Mouse (Mus musculus) CH12F3 (cell line): ENCODE results near the gene Zranb3.

Experiments
- in situ Hi-C: fragments of 300-500 bp; cut with MboI; formaldehyde crosslinking; loops from 2 replicates; pipeline ENCODE4 v1.14.3; 2020; ENCODE audit warnings: low sequenced_read_pairs

Zranb3 gene

DNA sequence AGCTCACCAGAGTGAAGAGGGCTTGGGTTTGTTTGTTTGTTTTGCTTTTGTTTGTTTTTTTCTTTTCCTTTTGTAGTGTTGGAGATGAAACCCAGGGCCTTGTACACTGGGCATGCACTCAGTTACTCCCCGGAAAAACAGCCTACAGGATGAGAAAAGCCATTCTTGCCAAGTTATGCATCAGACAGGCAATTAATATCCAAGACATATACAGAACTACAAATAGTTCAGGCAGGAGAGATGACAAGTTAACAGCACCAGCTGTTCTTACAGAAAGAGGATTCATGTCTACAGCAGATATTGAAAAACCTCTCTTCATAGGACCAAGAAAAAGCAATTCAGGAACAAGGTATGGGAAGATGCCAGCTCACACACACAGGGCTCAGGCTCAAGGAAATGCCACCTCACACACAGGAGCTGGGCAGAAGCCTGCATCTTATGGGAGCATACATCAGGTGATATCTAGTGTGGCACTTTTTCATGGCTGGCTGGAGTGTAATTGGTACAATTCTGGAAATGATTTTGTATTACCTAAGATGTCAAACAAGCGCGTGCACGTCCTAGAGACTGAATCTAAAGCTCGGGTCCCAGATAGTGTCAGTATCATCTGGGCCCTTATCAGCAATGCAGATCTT is 156.1 kb downstream of the Zranb3 start:
- in situ Hi-C loops: no loop called here

DNA sequence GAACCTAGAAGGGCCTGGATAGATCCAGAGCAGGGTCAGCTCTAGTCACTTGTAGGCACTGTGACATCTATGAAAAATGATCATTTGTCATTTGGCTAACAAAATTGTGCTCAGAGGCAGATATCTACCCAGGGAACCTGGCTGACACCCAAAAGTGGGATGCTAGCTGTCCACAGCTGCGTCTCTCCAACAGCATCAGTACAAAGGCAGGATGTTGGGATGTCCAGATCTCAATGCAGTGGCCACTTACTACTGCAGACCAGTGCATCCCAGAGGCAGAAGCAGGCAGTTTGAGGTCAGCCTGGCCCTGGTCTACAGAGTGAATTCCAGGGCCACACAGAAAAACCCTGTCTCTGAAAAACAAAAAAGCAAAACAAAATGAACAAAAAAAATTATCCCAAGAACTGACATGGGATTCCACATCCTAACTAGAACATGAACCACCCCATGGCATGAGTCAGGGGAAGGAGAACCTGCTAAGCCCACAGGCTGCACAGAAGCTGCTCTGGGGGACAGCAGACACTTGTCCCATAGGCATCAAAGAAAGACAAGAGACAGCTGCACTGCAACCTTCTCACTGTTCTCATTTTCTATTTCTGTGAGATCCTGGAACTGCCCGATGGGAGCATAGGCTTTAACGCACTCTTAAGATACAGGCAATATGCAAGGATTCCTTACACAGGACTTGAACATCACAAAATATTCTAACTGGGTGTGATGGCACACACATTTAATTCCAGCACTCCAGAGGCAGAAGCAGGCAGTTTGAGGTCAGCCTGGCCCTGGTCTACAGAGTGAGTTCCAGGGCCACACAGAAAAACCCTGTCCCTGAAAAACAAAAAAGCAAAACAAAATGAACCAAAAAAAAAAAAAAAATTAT is 156.9 kb downstream of the Zranb3 start:
- in situ Hi-C loops: no loop called here

- in situ Hi-C loops: no loop called here
Observed at GRCm38 (mm10) chr1:127943516-127943915, 159.3 kb downstream of the Zranb3 start.

DNA sequence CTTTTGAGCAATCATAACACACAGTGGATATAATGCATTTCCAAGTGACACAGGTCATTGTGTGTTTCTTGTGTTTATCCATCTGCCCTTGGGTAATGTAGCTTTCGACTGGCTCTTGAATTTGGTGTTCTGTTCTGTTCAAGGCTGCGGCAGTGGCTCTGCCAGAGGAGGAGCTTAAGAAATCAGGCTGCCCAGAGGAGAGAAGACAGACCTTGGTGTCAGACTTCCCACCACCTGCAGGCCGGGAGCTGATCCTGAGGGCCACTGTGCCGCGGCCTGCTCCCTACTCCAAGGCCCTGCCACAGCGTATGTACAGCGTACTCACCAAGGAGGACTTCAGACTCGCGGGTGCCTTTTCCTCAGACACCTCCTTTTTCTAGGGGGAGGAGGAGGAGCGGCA is 160.6 kb downstream of the Zranb3 start:
- in situ Hi-C loops: no loop called here

- in situ Hi-C loops: no loop called here
Observed at GRCm38 (mm10) chr1:127937277-127937676, 165.6 kb downstream of the Zranb3 start.

DNA sequence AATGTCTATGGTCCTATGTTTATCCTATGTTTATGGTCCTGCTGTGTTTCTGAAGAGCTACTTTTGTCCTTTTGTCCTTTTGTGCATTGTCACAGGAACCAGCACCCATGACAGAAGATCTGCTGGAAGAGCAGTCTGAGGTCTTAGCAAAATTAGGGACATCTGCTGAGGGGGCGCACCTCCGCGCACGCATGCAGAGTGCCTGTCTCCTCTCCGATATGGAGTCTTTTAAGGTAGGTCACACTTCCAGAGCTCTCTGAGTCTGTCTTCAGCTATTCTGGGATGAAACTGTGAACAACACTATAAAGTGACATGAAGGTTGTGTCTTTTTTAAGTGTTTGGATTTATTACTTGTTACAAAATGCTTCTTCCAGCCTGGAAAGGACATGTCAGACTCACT is 168.5 kb downstream of the Zranb3 start:
- in situ Hi-C loops: no loop called here

DNA sequence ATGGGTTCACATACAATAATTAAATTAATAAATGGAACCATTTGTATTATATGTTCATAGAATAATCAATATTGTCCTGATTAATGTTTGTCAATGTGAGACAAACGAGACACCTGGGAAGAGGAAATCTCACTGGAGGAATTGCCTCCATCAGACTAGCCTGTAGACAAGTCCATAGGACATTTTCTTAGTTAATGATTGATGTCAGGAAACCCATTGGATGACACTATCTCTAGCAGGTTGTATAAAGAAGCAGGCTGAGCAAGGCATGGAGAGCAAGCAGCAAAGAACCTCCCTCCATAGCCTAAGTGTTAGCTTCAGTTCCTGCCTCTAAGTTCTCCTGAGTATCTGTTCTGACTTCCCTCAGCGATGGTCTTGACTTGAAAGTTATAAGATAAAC is 169.4 kb downstream of the Zranb3 start:
- in situ Hi-C loops: no loop called here

DNA sequence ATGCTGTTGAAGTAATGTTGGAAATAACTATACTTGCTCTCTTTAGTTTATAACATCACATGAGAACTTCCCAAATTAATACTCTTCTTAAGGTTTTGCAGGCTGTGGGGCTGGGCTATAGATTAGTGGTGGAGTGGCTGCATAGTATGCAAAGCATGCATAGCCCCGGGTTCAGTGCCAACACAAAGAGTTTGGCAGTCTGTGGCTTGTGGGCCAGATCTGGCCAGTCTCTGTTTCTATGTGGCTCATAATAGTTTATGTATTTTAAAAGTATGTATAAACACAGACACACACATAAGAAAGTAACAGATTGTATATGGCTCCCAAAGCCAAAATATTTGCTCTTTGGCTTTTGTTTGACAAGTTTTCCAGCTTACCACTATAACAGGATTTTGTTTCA is 187.0 kb downstream of the Zranb3 start:
- in situ Hi-C loops: loop anchor here (25.0 kb wide), 1 partner anchor 429 kb away; no protein-coding TSS in a partner anchor

GRCm38 (mm10) chr1:127915316-127915715 is 187.5 kb downstream of the Zranb3 start:
- in situ Hi-C loops: loop anchor here (25.0 kb wide), 1 partner anchor 428 kb away; no protein-coding TSS in a partner anchor

DNA sequence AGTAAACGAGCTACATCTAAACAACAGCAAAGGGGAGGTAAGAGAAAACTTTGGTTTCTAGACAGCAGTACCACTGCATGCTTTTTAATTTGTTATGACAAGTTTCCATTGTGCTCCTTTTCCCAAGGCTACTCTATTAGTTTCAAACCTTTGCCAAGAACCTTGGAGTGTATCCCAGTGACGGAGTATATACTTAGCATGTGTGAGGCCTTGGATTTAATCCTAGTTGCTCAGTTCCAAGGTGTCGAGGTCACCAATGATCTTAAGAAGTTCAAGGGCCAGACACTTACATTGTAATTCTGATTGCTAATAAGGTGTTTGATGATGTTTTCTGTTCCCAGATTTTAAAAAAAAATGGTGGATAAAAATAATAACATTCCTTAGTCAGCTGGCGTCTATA is 189.7 kb downstream of the Zranb3 start:
- in situ Hi-C loops: loop anchor here (25.0 kb wide), 1 partner anchor 426 kb away; no protein-coding TSS in a partner anchor

GRCm38 (mm10) chr1:127904774-127905385 is 198.0 kb downstream of the Zranb3 start:
- in situ Hi-C loops: loop anchor here (25.0 kb wide), 1 partner anchor 418 kb away; no protein-coding TSS in a partner anchor
